Mouse (Mus musculus) embryonic facial prominence, embryonic 11.5 days (tissue): ENCODE data around the gene Pbx4. TPM values are rescaled to one million over a fixed set of nuclear protein-coding genes. Genes with fewer than 3 reads are reported as not detected.

Experiments used
- ATAC-seq: fragments of 200-750 bp; cut with Nextera tagmentation; replicated peaks from 2 replicates; pipeline ENCODE4 v1.8.0; 2017; ENCODE audit warnings: low read depth; ENCODE audit not compliant: insufficient number of reproducible peaks, low FRiP score, low TSS enrichment
- DNase-seq: peaks from one replicate; pipeline ENCODE4 v3.0.0-alpha.2; 2015; ENCODE audit warnings: low spot score
- H3K27ac ChIP-seq: fragments of 300-500 bp; sonication (generic); replicated peaks from 2 replicates; pipeline ENCODE4 v1.5.1; 2014; ENCODE audit warnings: mild to moderate bottlenecking, low read depth, low read length, control low read depth
- H3K27me3 ChIP-seq: fragments of 300-500 bp; sonication (generic); 2 replicates; pipeline ENCODE4 v1.6.1; 2014; ENCODE audit warnings: mild to moderate bottlenecking, low read length, moderate library complexity, mixed read lengths; ENCODE audit not compliant: control insufficient read depth, insufficient read depth
- H3K36me3 ChIP-seq: fragments of 300-500 bp; sonication (generic); replicated peaks from 2 replicates; pipeline ENCODE4 v1.6.1; 2014; ENCODE audit warnings: low read depth, mild to moderate bottlenecking, low read length, moderate library complexity, mixed read lengths; ENCODE audit not compliant: control insufficient read depth, insufficient read depth
- H3K4me1 ChIP-seq: fragments of 300-500 bp; sonication (generic); 2 replicates; pipeline ENCODE4 v1.6.1; 2014; ENCODE audit warnings: low read length, mixed read lengths; ENCODE audit not compliant: control insufficient read depth, insufficient read depth
- H3K4me2 ChIP-seq: fragments of 300-500 bp; sonication (generic); 2 replicates; pipeline ENCODE4 v1.6.1; 2014; ENCODE audit warnings: low read depth, mild to moderate bottlenecking, control low read depth, low read length, moderate library complexity
- H3K4me3 ChIP-seq: fragments of 300-500 bp; sonication (generic); 2 replicates; pipeline ENCODE4 v1.5.1; 2014; ENCODE audit warnings: low read depth, low read length, control low read depth
- H3K9ac ChIP-seq: fragments of 300-500 bp; sonication (generic); replicated peaks from 2 replicates; pipeline ENCODE4 v1.6.1; 2014; ENCODE audit warnings: mild to moderate bottlenecking, control low read depth, low read length
- H3K9me3 ChIP-seq: fragments of 300-500 bp; sonication (generic); replicated peaks from 2 replicates; pipeline ENCODE4 v1.6.1; 2016; ENCODE audit warnings: mild to moderate bottlenecking, low read length, inconsistent platforms, mixed read lengths; ENCODE audit not compliant: control insufficient read depth
- WGBS: fragments of 180-500 bp; shearing (Covaris S2); extraction: QIAGEN DNeasy Blood & Tissue Kit; methylation state at CpG from one replicate; pipeline ENCODE4 v1.1.7; 2014; 5-methylcytosine and 5-hydroxymethylcytosine counted together
- polyA plus RNA-seq: library from polyadenylated mRNA; unstranded; fragments of >200 nt; fragmentation: Nextera tagmentation; extraction: Ambion mirVana; gene quantifications from 2 replicates; pipeline ENCODE4 v1.2.1, GENCODE M21; 2014

The Pbx4 gene
- polyA plus RNA-seq, 1 experiment from 2014 or later = 13.8 TPM

- Histone ChIP-seq H3K4me2 (no peak overlapping the region), H3K4me3 (no peak overlapping the region), H3K4me1 (no peaks in the 10 kb centered on the region), H3K27ac (no peak overlapping the region), H3K9ac (no peak overlapping the region), H3K9me3 (no peaks in the 10 kb centered on the region), H3K27me3 (no peaks in the 10 kb centered on the region), H3K36me3 (peaks cover 24% of the 10 kb centered on the region)
- WGBS = 96% methylated on average over 6 of the region's 6 CpGs
- ATAC-seq (no peak), DNase-seq (no peak)
Observed at GRCm38 (mm10) chr8:69794901-69795300, 37.4 kb upstream of the Pbx4 start.

- Histone ChIP-seq H3K4me3 (no peak overlapping the region), H3K4me2 (no peak overlapping the region), H3K4me1 (no peaks in the 10 kb centered on the region), H3K27ac (no peak overlapping the region), H3K27me3 (no peaks in the 10 kb centered on the region), H3K9me3 (no peaks in the 10 kb centered on the region), H3K9ac (no peak overlapping the region), H3K36me3 (peaks cover 33% of the 10 kb centered on the region)
- ATAC-seq = no peak
- DNase-seq = no peak
- WGBS = 92% methylated on average over 16 of the region's 16 CpGs
Observed at GRCm38 (mm10) chr8:69796721-69797345, 35.5 kb upstream of the Pbx4 start.

GRCm38 (mm10) chr8:69797661-69798060 is 34.6 kb upstream of the Pbx4 start:
- Histone ChIP-seq H3K4me1 (no peaks in the 10 kb centered on the region), H3K9ac (no peak overlapping the region), H3K36me3 (peaks cover 33% of the 10 kb centered on the region), H3K27ac (no peak overlapping the region), H3K4me3 (no peak overlapping the region), H3K9me3 (no peaks in the 10 kb centered on the region), H3K4me2 (no peak overlapping the region), H3K27me3 (no peaks in the 10 kb centered on the region)
- DNase-seq (no peak), ATAC-seq (no peak)
- 93% methylated on average over 10 of the region's 10 CpGs for WGBS

GRCm38 (mm10) chr8:69799261-69799660 is 33.0 kb upstream of the Pbx4 start:
- Histone ChIP-seq H3K36me3 (peaks cover 44% of the 10 kb centered on the region), H3K4me1 (no peaks in the 10 kb centered on the region), H3K4me3 (no peak overlapping the region), H3K27me3 (no peaks in the 10 kb centered on the region), H3K27ac (no peak overlapping the region), H3K4me2 (no peak overlapping the region), H3K9me3 (no peaks in the 10 kb centered on the region), H3K9ac (no peak overlapping the region)
- WGBS = 85% methylated on average over 8 of the region's 8 CpGs
- no peak for ATAC-seq
- no peak for DNase-seq

DNA sequence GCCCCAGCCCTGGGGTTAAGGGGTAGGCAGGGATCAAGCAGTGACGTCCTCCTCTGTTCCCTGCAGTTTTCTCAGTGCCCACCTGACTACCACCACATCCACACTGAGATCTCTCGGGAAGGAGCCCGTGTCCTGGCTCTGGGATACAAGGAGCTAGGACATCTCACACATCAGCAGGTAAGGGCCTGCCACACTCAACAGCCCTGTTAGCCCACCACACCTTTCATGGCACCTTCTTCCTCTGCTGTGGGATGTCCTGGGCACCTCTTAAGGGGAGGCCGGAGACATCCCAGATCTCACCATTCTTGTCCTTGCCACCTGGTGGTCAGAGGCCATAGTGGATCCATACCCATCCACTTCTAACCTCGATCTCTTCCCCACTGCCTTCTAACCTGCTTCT is 32.3 kb upstream of the Pbx4 start:
- no peaks in the 10 kb centered on the region for H3K9me3 ChIP-seq
- no peak overlapping the region for H3K27ac ChIP-seq
- ATAC-seq (no peak), DNase-seq (no peak)
- no peaks in the 10 kb centered on the region for H3K27me3 ChIP-seq
- H3K36me3 ChIP-seq = peaks cover 44% of the 10 kb centered on the region
- no peaks in the 10 kb centered on the region for H3K4me1 ChIP-seq
- H3K4me3 ChIP-seq = no peak overlapping the region
- no peak overlapping the region for H3K9ac ChIP-seq
- no peak overlapping the region for H3K4me2 ChIP-seq
- WGBS = 90% methylated on average over 5 of the region's 5 CpGs

GRCm38 (mm10) chr8:69801796-69802195 is 30.5 kb upstream of the Pbx4 start:
- Histone ChIP-seq H3K9me3 (no peaks in the 10 kb centered on the region), H3K27me3 (no peaks in the 10 kb centered on the region), H3K4me2 (no peak overlapping the region), H3K4me1 (no peaks in the 10 kb centered on the region), H3K9ac (no peak overlapping the region), H3K36me3 (peaks cover 39% of the 10 kb centered on the region), H3K27ac (no peak overlapping the region), H3K4me3 (no peak overlapping the region)
- ATAC-seq (no peak), DNase-seq (no peak)
- 91% methylated on average over 4 of the region's 4 CpGs for WGBS

GRCm38 (mm10) chr8:69802216-69802615 is 30.1 kb upstream of the Pbx4 start:
- Histone ChIP-seq H3K27ac (no peak overlapping the region), H3K4me1 (no peaks in the 10 kb centered on the region), H3K27me3 (no peaks in the 10 kb centered on the region), H3K4me2 (no peak overlapping the region), H3K36me3 (peaks cover 37% of the 10 kb centered on the region), H3K4me3 (no peak overlapping the region), H3K9me3 (no peaks in the 10 kb centered on the region), H3K9ac (no peak overlapping the region)
- DNase-seq = no peak
- ATAC-seq = no peak

GRCm38 (mm10) chr8:69803366-69803765 is 28.9 kb upstream of the Pbx4 start:
- H3K27me3 ChIP-seq = no peaks in the 10 kb centered on the region
- no peaks in the 10 kb centered on the region for H3K4me1 ChIP-seq
- ATAC-seq = no peak
- H3K4me2 ChIP-seq = no peak overlapping the region
- 94% methylated on average over 7 of the region's 7 CpGs for WGBS
- no peak overlapping the region for H3K27ac ChIP-seq
- H3K36me3 ChIP-seq = peaks cover 32% of the 10 kb centered on the region
- DNase-seq = no peak
- H3K9ac ChIP-seq = no peak overlapping the region
- no peak overlapping the region for H3K4me3 ChIP-seq
- no peaks in the 10 kb centered on the region for H3K9me3 ChIP-seq
